Mouse (Mus musculus) heart, postnatal 14 days (tissue): ENCODE measurements around the gene Vmn1r4. TPM values are rescaled to one million over a fixed set of nuclear protein-coding genes. Genes with fewer than 3 reads are reported as not detected.

Source experiments
- DNase-seq, 2 experiments: peaks; one replicate each; pipeline ENCODE4 v3.0.0; 2021 to 2022
- intact Hi-C: fragments of 180-260 bp; cut with DNase I; formaldehyde crosslinking; loops from one replicate; pipeline ENCODE4 v1.15.1; 2025
- long read RNA-seq, 2 experiments: library from polyadenylated mRNA; stranded (forward); transcript quantifications; one replicate each; pipeline ENCODE4 v2.0.0; 2021
- total RNA-seq, 2 experiments: library from RNA; stranded (reverse); gene quantifications; 2 replicates each; pipeline ENCODE4 v1.2.3; 2021

The Vmn1r4 gene
- total RNA-seq: under 1 TPM; 0.10 to 0.12 TPM
- long read RNA-seq, experiment 1: 0 reads
- long read RNA-seq, experiment 2: 0 reads

GRCm38 (mm10) chr6:56923726-56924707 lies at the start of gene Vmn1r4, which contains the start of gene Nt5c3:
TSS of gene Vmn1r4 (plus strand) at chr6:56924015.
TSS of gene Nt5c3 (minus strand) at chr6:56923932.
- intact Hi-C loops: loop anchor here (5.0 to 10.0 kb wide), 2 partner anchors 207 to 611 kb away; partner anchors contain the start of gene Ppm1k
- peak; percentile 96 for DNase-seq

- intact Hi-C loops: no loop called here
- DNase-seq: no peak
Measured at GRCm38 (mm10) chr6:56876870-56877269, 46.9 kb upstream of the Vmn1r4 start.

- intact Hi-C loops: no loop called here
Measured at GRCm38 (mm10) chr6:56877985-56878384, 45.8 kb upstream of the Vmn1r4 start.

DNA sequence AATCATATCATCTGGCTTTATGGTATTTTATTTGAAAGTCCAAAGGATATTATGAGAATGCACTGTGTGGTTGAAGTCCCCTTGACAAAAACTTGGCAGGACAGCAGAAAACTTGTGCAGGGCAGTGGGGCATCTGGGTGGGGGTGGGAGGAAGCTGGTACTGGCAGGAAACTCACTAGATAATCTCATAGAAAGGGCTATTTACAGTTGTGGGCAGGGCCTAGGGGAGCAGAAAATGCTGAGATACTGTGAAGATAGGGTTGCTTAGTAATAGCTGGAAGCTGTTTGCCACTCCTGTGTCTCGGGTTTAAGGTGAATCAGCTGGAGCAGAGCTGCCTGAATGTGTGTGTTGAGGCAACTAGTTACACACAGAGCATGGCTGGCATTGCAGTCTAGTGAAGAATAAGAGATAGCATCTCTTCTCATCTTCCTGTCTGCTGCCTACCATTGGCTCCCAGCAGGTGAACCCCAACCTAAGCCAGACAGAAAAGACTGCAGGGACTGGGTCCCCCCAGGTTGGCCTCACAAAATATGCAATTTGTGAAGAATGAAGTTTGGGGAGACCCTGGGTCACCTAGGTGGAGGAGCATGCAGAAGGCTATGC lies 44.4 kb upstream of the Vmn1r4 start:
- DNase-seq: no peak
- intact Hi-C loops: no loop called here

More at GRCm38 (mm10) chr6:56877985-56878384, 45.8 kb upstream of the Vmn1r4 start:
- DNase-seq: no peak

DNA sequence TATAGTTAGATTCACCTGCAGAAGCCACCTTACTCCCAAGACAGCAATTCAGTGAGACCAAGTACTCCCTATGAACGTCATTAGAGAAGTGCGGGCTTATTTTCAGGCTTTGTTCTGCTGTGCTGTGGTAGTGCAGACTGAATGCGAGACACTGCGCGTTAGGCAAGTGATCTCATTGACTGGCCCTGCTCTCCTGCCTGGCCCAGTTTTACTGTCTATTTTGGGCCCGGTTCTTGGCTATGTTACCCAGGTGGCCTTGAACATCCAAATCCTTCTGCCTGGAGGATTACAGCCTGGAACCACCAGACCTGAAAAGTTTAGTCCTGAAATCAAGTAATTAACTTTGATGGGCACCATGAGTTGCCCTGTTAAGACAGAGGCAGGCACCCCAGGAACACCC lies 35.3 kb upstream of the Vmn1r4 start:
- intact Hi-C loops: no loop called here
- peak in 1 of 2 experiments; percentile 40 for DNase-seq

DNA sequence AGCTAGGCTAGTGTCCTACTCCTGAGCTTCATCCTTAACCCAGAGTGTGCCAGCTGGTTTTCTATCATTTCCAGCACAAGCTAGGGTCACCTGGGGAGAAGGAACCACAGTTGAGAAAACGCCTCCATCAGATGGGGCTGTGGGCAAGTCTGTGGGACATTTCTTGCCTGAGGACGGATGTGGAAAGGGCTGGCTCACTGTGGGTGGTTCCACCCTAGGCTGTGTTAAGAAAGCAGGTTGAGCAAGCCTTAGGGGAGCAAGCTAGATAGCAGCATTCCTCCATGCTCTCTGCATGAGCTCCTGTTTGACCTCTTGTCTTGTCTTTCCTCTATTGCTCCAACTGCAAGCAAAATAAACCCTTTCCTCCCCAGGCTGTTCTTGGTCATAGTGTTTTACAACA lies 33.1 kb upstream of the Vmn1r4 start:
- no peak for DNase-seq
- intact Hi-C loops: no loop called here

GRCm38 (mm10) chr6:56899601-56900000 lies 24.2 kb upstream of the Vmn1r4 start:
- intact Hi-C loops: no loop called here
- no peak for DNase-seq

- no peak for DNase-seq
- intact Hi-C loops: no loop called here
Measured at GRCm38 (mm10) chr6:56901336-56901735, 22.5 kb upstream of the Vmn1r4 start.

DNA sequence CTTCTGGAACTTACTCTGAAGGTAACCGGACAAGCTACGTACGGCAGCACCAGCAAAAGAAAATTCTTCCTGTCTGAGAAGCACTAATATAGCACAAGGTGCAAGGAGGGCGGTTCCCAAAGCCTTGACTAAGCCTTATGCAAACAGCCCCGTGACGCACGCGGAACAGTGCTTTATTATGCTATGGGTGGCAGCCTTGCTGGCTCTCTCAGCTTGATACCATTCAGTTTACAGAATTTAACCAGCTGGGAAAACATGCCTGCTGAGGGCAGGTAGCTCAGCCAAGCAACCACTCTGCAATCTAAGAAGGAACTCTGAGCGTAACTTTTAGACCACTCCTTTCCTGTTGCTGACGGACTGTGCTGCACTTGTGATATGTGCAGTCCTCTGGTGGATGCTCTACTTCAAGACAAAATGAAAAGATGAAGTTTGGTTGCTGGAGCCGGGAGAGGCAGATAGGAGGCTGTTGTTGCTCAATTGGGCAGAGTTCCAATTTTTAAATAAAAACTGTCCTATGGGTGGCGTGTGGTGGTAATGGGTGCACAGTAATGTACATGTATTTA lies 21.9 kb upstream of the Vmn1r4 start:
- intact Hi-C loops: no loop called here

DNA sequence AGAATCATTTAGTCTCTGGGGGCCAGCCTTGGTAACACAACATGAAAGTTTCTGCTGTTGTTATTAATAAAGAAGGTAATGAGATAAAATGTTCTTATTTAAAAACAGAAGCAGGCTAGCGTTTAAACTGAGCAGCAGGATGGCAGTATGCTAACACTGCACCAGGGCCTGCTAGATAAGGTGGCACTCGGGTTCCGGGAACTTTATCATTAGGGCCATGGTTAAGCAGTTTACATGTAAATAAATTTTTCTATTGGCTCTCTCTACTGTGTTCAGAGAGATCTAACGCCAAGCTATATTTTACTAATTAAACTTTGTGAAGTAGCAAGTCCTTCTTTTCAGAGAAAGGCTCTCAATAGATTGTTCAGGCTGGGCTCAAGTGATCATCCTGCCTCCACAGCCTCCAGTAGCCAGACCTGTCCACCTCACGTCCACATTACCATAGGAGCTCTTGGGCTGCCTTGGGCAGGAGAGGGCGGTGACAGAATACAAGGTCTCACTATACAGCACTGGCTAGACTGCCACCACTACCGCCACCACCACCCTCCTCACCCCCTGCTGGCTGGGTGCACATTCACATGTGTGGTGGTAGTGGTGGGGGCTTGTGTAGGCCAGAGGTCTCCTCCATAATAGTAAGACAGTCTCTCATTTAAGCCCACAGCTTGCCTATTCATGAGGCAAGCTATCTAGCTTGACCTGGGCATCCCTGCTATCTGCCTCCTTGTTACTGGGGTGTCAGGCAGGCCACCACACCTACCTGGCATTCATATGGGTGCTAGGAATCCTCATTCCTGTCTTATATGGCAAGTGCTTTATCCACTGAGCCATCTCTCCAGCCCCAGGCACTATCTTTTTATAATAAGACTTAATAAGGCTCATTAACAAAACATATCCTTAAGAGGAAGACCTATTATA lies 21.0 kb upstream of the Vmn1r4 start:
- intact Hi-C loops: no loop called here

More for the DNA sequence above, 21.9 kb upstream of the Vmn1r4 start:
- peak; percentile 54 to 55 for DNase-seq

DNA sequence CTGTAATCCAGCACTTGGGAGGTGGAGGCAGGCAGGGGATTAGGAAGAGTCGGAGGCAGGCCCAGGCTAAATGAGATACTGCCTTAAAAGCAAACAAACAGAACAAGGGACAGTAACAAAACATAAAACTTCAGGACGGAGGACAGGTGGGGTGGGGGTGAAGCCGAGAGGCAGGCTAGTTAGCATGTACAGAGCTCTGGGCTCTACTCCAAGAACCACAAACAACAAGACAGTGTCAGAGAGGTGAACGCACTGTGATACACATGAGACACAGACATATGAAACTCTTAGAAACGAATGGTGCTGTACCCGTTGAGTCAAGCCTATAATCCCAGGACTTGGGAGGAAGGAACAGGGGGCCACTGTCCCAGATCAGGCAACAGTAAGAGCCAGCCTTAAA lies 20.0 kb upstream of the Vmn1r4 start:
- DNase-seq: no peak
- intact Hi-C loops: no loop called here

More for the DNA sequence above, 21.0 kb upstream of the Vmn1r4 start:
- DNase-seq: no peak

- DNase-seq: no peak
- intact Hi-C loops: no loop called here
Measured at GRCm38 (mm10) chr6:56904330-56904729, 19.5 kb upstream of the Vmn1r4 start.

GRCm38 (mm10) chr6:56904982-56905381 lies 18.8 kb upstream of the Vmn1r4 start:
- intact Hi-C loops: loop anchor here (5.0 kb wide), 2 partner anchors 33 to 53 kb away; no protein-coding TSS in a partner anchor
- no peak for DNase-seq

DNA sequence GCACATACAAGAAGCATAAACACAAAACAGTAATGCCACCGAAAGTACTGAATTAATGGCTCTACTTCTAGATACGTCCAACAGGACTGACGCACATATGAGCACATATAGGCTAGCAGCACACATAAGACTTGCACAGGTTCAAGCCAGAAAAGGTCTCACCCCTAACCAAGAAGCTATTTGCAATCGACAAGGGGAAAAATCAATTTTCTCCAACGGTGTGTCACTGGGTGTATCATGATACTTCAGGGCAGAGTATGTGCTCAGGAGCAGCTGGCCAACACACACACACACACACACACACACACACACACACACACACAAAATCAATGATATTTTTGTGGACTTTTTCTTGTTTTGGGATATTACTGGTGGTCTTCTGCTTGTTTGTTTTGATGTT lies 18.3 kb upstream of the Vmn1r4 start:
- intact Hi-C loops: loop anchor here (5.0 kb wide), 2 partner anchors 33 to 53 kb away; no protein-coding TSS in a partner anchor
- DNase-seq: no peak

DNA sequence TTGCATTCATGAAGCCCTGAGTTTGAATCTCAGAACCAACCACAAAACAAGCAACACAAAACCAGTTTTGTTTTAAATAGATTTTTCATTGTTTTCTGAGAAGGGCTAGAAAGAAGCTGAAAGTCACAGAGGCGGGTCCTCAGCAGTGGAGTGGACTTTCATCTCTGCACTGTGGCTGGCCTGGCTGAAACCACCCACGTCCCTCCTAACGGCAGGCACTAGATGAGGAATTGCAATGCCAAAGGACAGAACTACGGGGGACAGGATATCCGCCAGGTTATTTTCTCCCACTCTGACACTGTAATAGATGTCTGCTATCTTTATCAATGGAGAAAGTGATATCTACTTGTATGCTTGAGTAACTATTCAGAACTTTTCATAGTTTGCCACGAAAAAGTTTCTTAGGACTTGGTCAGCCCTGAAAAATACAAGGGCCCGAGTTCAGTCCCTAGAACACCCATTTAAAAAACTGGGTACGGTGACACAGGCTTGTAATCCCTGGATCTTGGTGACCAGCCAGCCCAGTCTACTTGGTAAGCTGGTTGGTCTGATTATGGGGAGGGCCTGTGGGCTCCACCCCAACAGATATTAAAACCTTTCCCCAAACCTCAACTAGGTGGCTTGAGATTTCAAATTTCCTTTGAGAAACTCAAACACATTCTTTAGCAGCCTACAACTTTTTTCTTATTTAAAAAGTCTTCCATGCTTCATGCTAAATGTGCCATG lies 17.5 kb upstream of the Vmn1r4 start:
- intact Hi-C loops: loop anchor here (5.0 kb wide), 2 partner anchors 34 to 54 kb away; no protein-coding TSS in a partner anchor
- no peak for DNase-seq

GRCm38 (mm10) chr6:56907973-56908372 lies 15.8 kb upstream of the Vmn1r4 start:
- no peak for DNase-seq
- intact Hi-C loops: loop anchor here (5.0 kb wide), 2 partner anchors 36 to 56 kb away; no protein-coding TSS in a partner anchor

DNA sequence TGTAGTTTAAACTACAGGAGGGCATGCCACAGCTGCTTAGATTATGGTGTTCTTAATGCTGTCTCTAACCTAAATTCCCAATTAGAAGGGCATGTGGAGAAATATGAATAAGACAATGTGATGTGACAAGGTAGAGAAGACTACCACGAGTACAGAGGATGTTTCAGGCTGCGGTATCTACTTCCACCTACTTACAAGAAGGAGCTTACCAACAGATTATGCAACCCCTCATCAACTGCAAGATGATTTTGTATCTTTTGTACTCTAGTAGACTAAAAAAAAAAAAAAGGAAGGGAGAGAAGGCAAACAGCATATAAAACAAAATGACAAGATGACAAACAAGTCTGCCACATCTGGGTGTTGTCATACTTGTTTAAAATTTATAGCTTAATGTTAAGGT lies 15.4 kb upstream of the Vmn1r4 start:
- intact Hi-C loops: loop anchor here (5.0 kb wide), 2 partner anchors 36 to 56 kb away; no protein-coding TSS in a partner anchor

GRCm38 (mm10) chr6:56908912-56909311 lies 14.9 kb upstream of the Vmn1r4 start:
- intact Hi-C loops: loop anchor here (1.0 to 5.0 kb wide), 3 partner anchors 37 to 101 kb away; no protein-coding TSS in a partner anchor
- peak; percentile 69 to 82 for DNase-seq

More for the DNA sequence above, 15.4 kb upstream of the Vmn1r4 start:
- DNase-seq: no peak

GRCm38 (mm10) chr6:56910910-56911309 lies 12.9 kb upstream of the Vmn1r4 start:
- intact Hi-C loops: no loop called here
- no peak for DNase-seq
